Mouse (Mus musculus): Measurements from ENCODE around the gene Ugt1a1. TPM values are rescaled to one million over a fixed set of nuclear protein-coding genes. Genes with fewer than 3 reads are reported as not detected.

Ugt1a1 gene
- polyA plus RNA-seq, 1 experiment from 2014 or later: 0.33 TPM

- ATAC-seq (ENCODE audit: insufficient number of reproducible peaks, insufficient read depth, low FRiP score, low read depth): no peak
- H3K9me3 ChIP-seq (ENCODE audit: control insufficient read depth, low read depth, low read length): peaks cover 60% of the 10 kb centered on the region
These were observed 4.0 kb downstream of the Ugt1a1 start for GRCm38 (mm10) chr1:88215466-88216380.

GRCm38 (mm10) chr1:88216551-88216950 lies 4.8 kb downstream of the Ugt1a1 start:
- Histone ChIP-seq H3K27me3 (ENCODE audit: control insufficient read depth, insufficient read depth, low read length) (no peaks in the 10 kb centered on the region), H3K9ac (replicated peaks; ENCODE audit: low read depth, low read length) (no peak overlapping the region), H3K4me2 (replicated peaks; ENCODE audit: low read depth, low read length) (no peak overlapping the region), H3K36me3 (ENCODE audit: control insufficient read depth, insufficient read depth, low read length) (no peaks in the 10 kb centered on the region), H3K4me3 (ENCODE audit: low read depth, low read length) (no peak overlapping the region), H3K27ac (ENCODE audit: low read length) (no peak overlapping the region), H3K9me3 (ENCODE audit: control insufficient read depth, low read depth, low read length) (peaks cover 57% of the 10 kb centered on the region), H3K4me1 (ENCODE audit: control insufficient read depth, insufficient read depth, low read length) (no peaks in the 10 kb centered on the region)
- no peak for ATAC-seq (ENCODE audit: insufficient number of reproducible peaks, insufficient read depth, low FRiP score, low read depth)
- 60% methylated on average over 2 of the region's 2 CpGs for WGBS

More at GRCm38 (mm10) chr1:88215466-88216380, 4.0 kb downstream of the Ugt1a1 start:
- Histone ChIP-seq H3K4me3 (ENCODE audit: low read depth, low read length) (no peak overlapping the region), H3K4me2 (replicated peaks; ENCODE audit: low read depth, low read length) (no peak overlapping the region), H3K4me1 (ENCODE audit: control insufficient read depth, insufficient read depth, low read length) (no peaks in the 10 kb centered on the region), H3K9ac (replicated peaks; ENCODE audit: low read depth, low read length) (no peak overlapping the region), H3K36me3 (ENCODE audit: control insufficient read depth, insufficient read depth, low read length) (no peaks in the 10 kb centered on the region), H3K27ac (ENCODE audit: low read length) (no peak overlapping the region), H3K27me3 (ENCODE audit: control insufficient read depth, insufficient read depth, low read length) (no peaks in the 10 kb centered on the region)
- WGBS: 73% methylated on average over 10 of the region's 10 CpGs

GRCm38 (mm10) chr1:88217144-88217543 lies 5.4 kb downstream of the Ugt1a1 start:
- Histone ChIP-seq H3K27ac (ENCODE audit: low read length) (no peak overlapping the region), H3K4me2 (replicated peaks; ENCODE audit: low read depth, low read length) (no peak overlapping the region), H3K27me3 (ENCODE audit: control insufficient read depth, insufficient read depth, low read length) (no peaks in the 10 kb centered on the region), H3K4me1 (ENCODE audit: control insufficient read depth, insufficient read depth, low read length) (no peaks in the 10 kb centered on the region), H3K9me3 (ENCODE audit: control insufficient read depth, low read depth, low read length) (peaks cover 53% of the 10 kb centered on the region), H3K9ac (replicated peaks; ENCODE audit: low read depth, low read length) (no peak overlapping the region), H3K4me3 (ENCODE audit: low read depth, low read length) (no peak overlapping the region), H3K36me3 (ENCODE audit: control insufficient read depth, insufficient read depth, low read length) (no peaks in the 10 kb centered on the region)
- WGBS: 62% methylated on average over 2 of the region's 2 CpGs
- no peak for ATAC-seq (ENCODE audit: insufficient number of reproducible peaks, insufficient read depth, low FRiP score, low read depth)

DNA sequence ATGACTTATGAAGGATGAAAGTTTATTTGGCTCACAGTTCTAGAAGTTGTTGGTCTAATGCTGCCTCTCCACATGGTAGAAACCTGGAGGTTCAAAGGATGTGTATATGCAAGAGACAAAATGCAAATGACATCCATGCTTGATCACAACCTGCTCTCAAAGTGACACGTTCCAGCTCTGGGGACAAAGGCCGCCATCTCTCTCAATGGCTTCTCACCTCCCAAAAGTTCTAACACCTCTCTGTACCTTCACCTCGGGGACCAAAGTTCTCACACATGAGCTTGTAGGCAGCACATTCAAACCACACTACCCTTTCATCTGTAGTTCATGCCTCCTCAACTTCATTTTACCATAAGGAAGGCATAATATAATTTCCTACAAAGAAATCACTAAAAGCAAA lies 5.8 kb downstream of the Ugt1a1 start:
- Histone ChIP-seq H3K4me2 (replicated peaks; ENCODE audit: low read depth, low read length) (no peak overlapping the region), H3K4me1 (ENCODE audit: control insufficient read depth, insufficient read depth, low read length) (no peaks in the 10 kb centered on the region), H3K36me3 (ENCODE audit: control insufficient read depth, insufficient read depth, low read length) (no peaks in the 10 kb centered on the region), H3K27ac (ENCODE audit: low read length) (no peak overlapping the region), H3K4me3 (ENCODE audit: low read depth, low read length) (no peak overlapping the region), H3K27me3 (ENCODE audit: control insufficient read depth, insufficient read depth, low read length) (no peaks in the 10 kb centered on the region), H3K9ac (replicated peaks; ENCODE audit: low read depth, low read length) (no peak overlapping the region), H3K9me3 (ENCODE audit: control insufficient read depth, low read depth, low read length) (peaks cover 51% of the 10 kb centered on the region)
- WGBS: 42% methylated on average over 3 of the region's 3 CpGs
- ATAC-seq (ENCODE audit: insufficient number of reproducible peaks, insufficient read depth, low FRiP score, low read depth): no peak

- peaks cover 46% of the 10 kb centered on the region for H3K9me3 ChIP-seq (ENCODE audit: control insufficient read depth, low read depth, low read length)
- H3K36me3 ChIP-seq (ENCODE audit: control insufficient read depth, insufficient read depth, low read length): no peaks in the 10 kb centered on the region
- H3K9ac ChIP-seq (replicated peaks; ENCODE audit: low read depth, low read length): no peak overlapping the region
- ATAC-seq (ENCODE audit: insufficient number of reproducible peaks, insufficient read depth, low FRiP score, low read depth): no peak
- no peak overlapping the region for H3K4me2 ChIP-seq (replicated peaks; ENCODE audit: low read depth, low read length)
- no peak overlapping the region for H3K4me3 ChIP-seq (ENCODE audit: low read depth, low read length)
- H3K4me1 ChIP-seq (ENCODE audit: control insufficient read depth, insufficient read depth, low read length): no peaks in the 10 kb centered on the region
- no peaks in the 10 kb centered on the region for H3K27me3 ChIP-seq (ENCODE audit: control insufficient read depth, insufficient read depth, low read length)
- no peak overlapping the region for H3K27ac ChIP-seq (ENCODE audit: low read length)
- 75% methylated on average over 9 of the region's 9 CpGs for WGBS
These were observed 6.3 kb downstream of the Ugt1a1 start for GRCm38 (mm10) chr1:88218051-88218450.

DNA sequence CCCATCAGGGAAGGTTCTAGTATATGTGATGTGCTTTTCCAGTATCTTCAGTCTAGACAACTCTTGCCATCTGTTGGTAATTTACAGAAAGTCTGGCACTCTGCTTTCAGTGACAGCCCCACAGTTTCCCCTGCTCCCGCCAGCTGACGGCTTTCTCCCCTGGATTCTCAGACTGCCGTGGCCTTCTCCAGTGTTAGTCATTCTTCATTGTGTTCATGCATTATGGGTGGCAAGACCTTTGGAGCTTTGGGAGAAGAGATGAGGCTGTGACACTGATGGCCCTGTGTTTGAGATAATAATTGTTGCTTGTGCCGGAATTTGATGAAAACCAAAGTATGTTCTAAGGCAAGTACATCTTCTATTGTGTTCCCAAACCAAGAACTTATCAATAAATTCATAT lies 6.8 kb downstream of the Ugt1a1 start:
- Histone ChIP-seq H3K9ac (replicated peaks; ENCODE audit: low read depth, low read length) (no peak overlapping the region), H3K9me3 (ENCODE audit: control insufficient read depth, low read depth, low read length) (peaks cover 41% of the 10 kb centered on the region), H3K27me3 (ENCODE audit: control insufficient read depth, insufficient read depth, low read length) (no peaks in the 10 kb centered on the region), H3K4me3 (ENCODE audit: low read depth, low read length) (no peak overlapping the region), H3K4me2 (replicated peaks; ENCODE audit: low read depth, low read length) (no peak overlapping the region), H3K27ac (ENCODE audit: low read length) (no peak overlapping the region), H3K4me1 (ENCODE audit: control insufficient read depth, insufficient read depth, low read length) (no peaks in the 10 kb centered on the region), H3K36me3 (ENCODE audit: control insufficient read depth, insufficient read depth, low read length) (no peaks in the 10 kb centered on the region)
- ATAC-seq (ENCODE audit: insufficient number of reproducible peaks, insufficient read depth, low FRiP score, low read depth): no peak
- WGBS: 49% methylated on average over 4 of the region's 4 CpGs

DNA sequence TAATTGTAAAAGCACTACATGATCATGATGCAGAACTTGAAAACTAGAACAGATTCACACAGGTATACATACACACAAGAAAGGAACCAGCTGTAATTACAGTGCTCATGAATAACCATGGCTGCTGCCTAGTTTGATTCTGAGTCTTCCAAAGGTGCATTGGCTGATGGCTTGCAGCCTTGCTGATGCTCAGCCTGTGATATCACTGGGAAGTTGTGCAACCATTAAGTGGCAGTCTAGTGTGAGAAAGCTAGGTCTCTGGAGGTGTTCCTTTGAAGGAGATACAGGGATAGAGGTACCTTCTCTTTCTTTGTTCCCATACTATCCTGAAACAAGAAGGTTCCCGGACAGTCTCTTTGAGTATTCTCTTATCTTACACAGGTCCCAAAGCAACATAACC lies 7.3 kb downstream of the Ugt1a1 start:
- Histone ChIP-seq H3K36me3 (ENCODE audit: control insufficient read depth, insufficient read depth, low read length) (no peaks in the 10 kb centered on the region), H3K27me3 (ENCODE audit: control insufficient read depth, insufficient read depth, low read length) (no peaks in the 10 kb centered on the region), H3K27ac (ENCODE audit: low read length) (no peak overlapping the region), H3K4me3 (ENCODE audit: low read depth, low read length) (no peak overlapping the region), H3K9me3 (ENCODE audit: control insufficient read depth, low read depth, low read length) (peaks cover 36% of the 10 kb centered on the region), H3K4me2 (replicated peaks; ENCODE audit: low read depth, low read length) (no peak overlapping the region), H3K4me1 (ENCODE audit: control insufficient read depth, insufficient read depth, low read length) (no peaks in the 10 kb centered on the region), H3K9ac (replicated peaks; ENCODE audit: low read depth, low read length) (no peak overlapping the region)
- ATAC-seq (ENCODE audit: insufficient number of reproducible peaks, insufficient read depth, low FRiP score, low read depth): no peak
- 21% methylated on average over 1 of the region's 1 CpGs for WGBS

DNA sequence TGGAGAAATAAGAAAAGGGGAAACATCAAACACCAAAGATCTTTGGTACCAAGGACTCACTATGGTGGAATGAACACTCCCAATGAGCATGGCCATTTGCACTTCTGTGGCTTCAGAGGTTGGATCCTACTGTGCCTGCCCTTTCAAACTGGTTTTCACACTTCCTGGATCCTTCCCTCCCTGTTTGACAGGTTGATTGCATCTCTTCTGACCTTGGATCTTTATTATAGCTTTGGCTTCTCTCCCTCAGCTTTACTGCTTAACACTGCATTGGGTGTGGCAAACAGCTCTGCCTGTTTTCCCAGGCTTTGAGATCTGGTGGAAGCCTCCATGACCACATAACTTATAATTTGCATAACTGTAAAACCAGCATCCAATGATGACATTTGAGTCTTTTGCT lies 8.6 kb downstream of the Ugt1a1 start:
- Histone ChIP-seq H3K4me2 (replicated peaks; ENCODE audit: low read depth, low read length) (no peak overlapping the region), H3K9ac (replicated peaks; ENCODE audit: low read depth, low read length) (no peak overlapping the region), H3K36me3 (ENCODE audit: control insufficient read depth, insufficient read depth, low read length) (no peaks in the 10 kb centered on the region), H3K4me3 (ENCODE audit: low read depth, low read length) (no peak overlapping the region), H3K27ac (ENCODE audit: low read length) (no peak overlapping the region), H3K4me1 (ENCODE audit: control insufficient read depth, insufficient read depth, low read length) (no peaks in the 10 kb centered on the region), H3K27me3 (ENCODE audit: control insufficient read depth, insufficient read depth, low read length) (no peaks in the 10 kb centered on the region), H3K9me3 (ENCODE audit: control insufficient read depth, low read depth, low read length) (peaks cover 26% of the 10 kb centered on the region)
- no peak for ATAC-seq (ENCODE audit: insufficient number of reproducible peaks, insufficient read depth, low FRiP score, low read depth)

- no peak overlapping the region for H3K4me3 ChIP-seq (ENCODE audit: low read depth, low read length)
- 53% methylated on average over 2 of the region's 2 CpGs for WGBS
- peaks cover 25% of the 10 kb centered on the region for H3K9me3 ChIP-seq (ENCODE audit: control insufficient read depth, low read depth, low read length)
- no peak for ATAC-seq (ENCODE audit: insufficient number of reproducible peaks, insufficient read depth, low FRiP score, low read depth)
- H3K9ac ChIP-seq (replicated peaks; ENCODE audit: low read depth, low read length): no peak overlapping the region
- no peaks in the 10 kb centered on the region for H3K4me1 ChIP-seq (ENCODE audit: control insufficient read depth, insufficient read depth, low read length)
- no peaks in the 10 kb centered on the region for H3K27me3 ChIP-seq (ENCODE audit: control insufficient read depth, insufficient read depth, low read length)
- no peak overlapping the region for H3K4me2 ChIP-seq (replicated peaks; ENCODE audit: low read depth, low read length)
- no peak overlapping the region for H3K27ac ChIP-seq (ENCODE audit: low read length)
- H3K36me3 ChIP-seq (ENCODE audit: control insufficient read depth, insufficient read depth, low read length): no peaks in the 10 kb centered on the region
These were observed 10.5 kb downstream of the Ugt1a1 start for GRCm38 (mm10) chr1:88222216-88222615.
